Mouse (Mus musculus): ENCODE data around the gene Zfp941.

Zfp941 gene

GRCm38 (mm10) chr7:140840750-140841735 lies 19.1 kb upstream of the Zfp941 start:
- in situ Hi-C loops (cut with MboI): no loop called here

- in situ Hi-C loops (cut with MboI): no loop called here
Measured at GRCm38 (mm10) chr7:140839556-140839955, 17.6 kb upstream of the Zfp941 start.

GRCm38 (mm10) chr7:140836243-140837115 lies 14.5 kb upstream of the Zfp941 start:
- in situ Hi-C loops (cut with MboI): no loop called here

- in situ Hi-C loops (cut with MboI): no loop called here
Measured at GRCm38 (mm10) chr7:140835758-140836087, 13.7 kb upstream of the Zfp941 start.

GRCm38 (mm10) chr7:140834968-140835757 lies 13.2 kb upstream of the Zfp941 start, which contains the start of gene Urah:
Gene Urah, plus strand, starts transcription at chr7:140835018.
- in situ Hi-C loops (cut with MboI): no loop called here

GRCm38 (mm10) chr7:140833341-140833740 lies 11.4 kb upstream of the Zfp941 start:
- in situ Hi-C loops (cut with MboI): no loop called here

- in situ Hi-C loops (cut with MboI): no loop called here
Measured at GRCm38 (mm10) chr7:140831447-140831846, 9.5 kb upstream of the Zfp941 start.

GRCm38 (mm10) chr7:140828171-140828881 lies 6.3 kb upstream of the Zfp941 start:
- in situ Hi-C loops (cut with MboI): no loop called here

GRCm38 (mm10) chr7:140822731-140823130 lies 753 bp upstream of the Zfp941 start:
- in situ Hi-C loops (cut with MboI): no loop called here

GRCm38 (mm10) chr7:140821305-140821652 lies 699 bp downstream of the Zfp941 start:
- in situ Hi-C loops (cut with MboI): no loop called here

GRCm38 (mm10) chr7:140820173-140820572 lies 1.8 kb downstream of the Zfp941 start:
- in situ Hi-C loops (cut with MboI): no loop called here

- in situ Hi-C loops (cut with MboI): no loop called here
Measured at GRCm38 (mm10) chr7:140812850-140813249, 9.1 kb downstream of the Zfp941 start.

- in situ Hi-C loops (cut with MboI): no loop called here
Measured at GRCm38 (mm10) chr7:140811714-140812113, 10.3 kb downstream of the Zfp941 start.

- in situ Hi-C loops (cut with MboI): no loop called here
Measured at GRCm38 (mm10) chr7:140810496-140810895, 11.5 kb downstream of the Zfp941 start.

GRCm38 (mm10) chr7:140805704-140806103 lies 16.3 kb downstream of the Zfp941 start:
- in situ Hi-C loops (cut with MboI): no loop called here

- in situ Hi-C loops (cut with MboI): no loop called here
Measured at GRCm38 (mm10) chr7:140802629-140803028, 19.3 kb downstream of the Zfp941 start.

GRCm38 (mm10) chr7:140798212-140798611 lies 23.8 kb downstream of the Zfp941 start:
- in situ Hi-C loops (cut with MboI): no loop called here

- in situ Hi-C loops (cut with MboI): no loop called here
Measured at GRCm38 (mm10) chr7:140797619-140798018, 24.4 kb downstream of the Zfp941 start.

- in situ Hi-C loops (cut with MboI): no loop called here
Measured at GRCm38 (mm10) chr7:140793541-140793940, 28.4 kb downstream of the Zfp941 start.

GRCm38 (mm10) chr7:140788053-140788435 lies 33.9 kb downstream of the Zfp941 start:
- in situ Hi-C loops (cut with MboI): no loop called here

- in situ Hi-C loops (cut with MboI): no loop called here
Measured at GRCm38 (mm10) chr7:140787406-140788052, 34.4 kb downstream of the Zfp941 start, which contains the start of gene Syce1. Gene Syce1, minus strand, starts transcription at chr7:140787852.
